Mouse (Mus musculus) urinary bladder, adult 18-20 months (tissue): ENCODE data around the gene Dnah8.
"Not testable (repeated sequence)": the region's sequence is repeated elsewhere in the genome, so short reads cannot be mapped to it uniquely, and the experiment has no call there.

Experiments
- DNase-seq, 2 experiments: peaks; one replicate each; pipeline ENCODE4 v3.0.0; 2022; ENCODE audit warnings: low spot score in 2 of 2, mixed read lengths in 2 of 2

The Dnah8 gene

GRCm38 (mm10) chr17:30609305-30609979 is 14.7 kb upstream of the Dnah8 start:
- DNase-seq = no peak

GRCm38 (mm10) chr17:30609980-30610307 is 14.2 kb upstream of the Dnah8 start:
- DNase-seq = no peak

GRCm38 (mm10) chr17:30610739-30611138 is 13.4 kb upstream of the Dnah8 start:
- no peak for DNase-seq

DNA sequence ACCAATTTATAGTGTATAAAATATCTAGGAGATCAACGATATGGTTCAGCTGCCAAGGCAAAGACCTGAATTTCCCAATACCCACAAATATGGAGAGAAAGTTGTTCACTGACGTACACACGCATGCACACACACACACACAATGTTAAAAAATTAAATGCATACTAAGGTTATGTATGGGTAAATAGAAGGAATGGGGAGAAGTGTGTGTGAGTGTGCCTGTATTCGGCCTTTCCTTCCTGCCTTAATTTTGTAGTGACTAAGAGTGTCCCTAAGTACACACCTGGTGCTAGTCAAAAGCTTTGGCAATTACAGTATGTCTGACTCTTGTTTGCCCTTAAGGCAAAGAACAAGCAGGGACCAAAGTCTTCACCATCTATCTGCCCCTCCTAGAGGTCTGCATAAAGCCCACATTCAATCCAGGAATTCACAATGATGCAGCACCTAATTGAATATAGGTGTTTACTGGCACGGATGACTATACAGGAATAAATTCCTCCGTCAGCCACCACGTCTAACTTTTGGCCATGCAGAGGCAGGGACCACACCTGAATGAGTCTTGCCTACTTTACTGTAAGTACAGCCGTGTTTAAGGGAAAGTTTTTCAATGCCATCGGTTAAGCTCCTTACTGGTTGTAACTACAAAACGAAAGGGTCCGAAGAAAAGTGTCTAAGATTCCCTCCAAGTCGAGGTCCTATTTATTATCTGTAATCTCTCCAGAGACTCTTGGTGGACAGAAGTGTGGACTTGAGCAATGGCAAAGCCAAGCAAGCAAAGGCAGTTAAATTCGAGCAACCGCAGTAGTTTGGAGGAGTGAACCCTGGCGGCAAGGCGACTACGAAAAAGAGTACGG is 12.7 kb upstream of the Dnah8 start:
- DNase-seq = no peak

- peak; percentile 100 for DNase-seq
Measured at GRCm38 (mm10) chr17:30612075-30612859, 11.9 kb upstream of the Dnah8 start.

GRCm38 (mm10) chr17:30613350-30613749 is 10.8 kb upstream of the Dnah8 start:
- DNase-seq = no peak

- DNase-seq = no peak
Measured at GRCm38 (mm10) chr17:30616203-30616602, 8.0 kb upstream of the Dnah8 start.

DNA sequence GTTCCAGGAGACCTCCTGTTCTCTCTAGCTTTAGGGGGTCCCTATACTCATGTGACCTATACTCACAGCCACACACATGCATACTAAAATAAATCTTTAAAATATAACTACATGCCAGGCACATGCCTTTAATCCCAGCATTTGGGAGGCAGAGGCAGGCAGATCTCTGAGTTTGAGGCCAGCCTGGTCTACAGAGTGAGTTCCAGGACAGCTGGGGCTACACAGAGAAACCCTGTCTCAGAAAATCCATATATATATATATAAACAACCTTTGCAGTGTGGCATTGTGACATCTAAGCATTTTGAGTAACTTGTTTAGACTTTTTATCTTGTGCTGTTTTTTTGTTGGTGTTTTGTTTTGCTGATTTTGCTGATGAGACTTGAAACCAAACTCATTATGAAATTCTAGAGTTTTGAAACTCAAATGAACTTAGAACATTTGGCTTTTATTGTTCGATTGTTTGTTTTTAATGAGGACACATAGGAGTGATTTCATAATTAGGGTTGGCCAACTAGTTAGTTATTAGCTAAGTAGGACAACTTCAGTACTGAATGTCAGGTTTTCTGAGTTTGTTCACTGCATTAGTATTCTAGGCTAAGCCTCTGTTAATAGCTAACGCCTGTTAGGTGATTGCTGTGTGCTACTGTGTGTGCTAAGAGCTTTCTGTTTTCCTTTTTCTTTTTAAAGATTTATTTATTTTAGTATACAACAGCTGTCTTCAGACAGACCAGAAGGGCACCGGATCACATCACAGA is 5.8 kb upstream of the Dnah8 start:
- no peak for DNase-seq

DNA sequence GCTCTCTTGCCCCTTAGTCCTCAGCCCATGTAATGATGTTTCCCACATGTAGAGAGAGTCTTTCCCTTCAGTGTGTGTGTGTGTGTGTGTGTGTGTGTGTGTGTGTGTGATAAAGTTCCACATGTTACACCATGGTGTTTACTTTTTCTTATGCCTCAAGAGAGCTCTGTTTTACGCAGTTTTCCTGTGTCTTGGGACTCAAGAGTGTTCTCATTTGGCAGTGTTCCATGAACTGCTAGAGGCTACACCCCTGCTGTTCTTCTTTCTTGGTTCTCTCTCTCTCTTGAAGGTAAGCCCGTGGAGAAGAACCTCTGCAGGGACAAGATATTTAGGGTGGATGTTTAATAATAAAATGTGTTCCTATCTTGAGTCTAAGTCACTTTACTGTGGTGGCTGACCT is 5.0 kb upstream of the Dnah8 start:
- no peak for DNase-seq

DNA sequence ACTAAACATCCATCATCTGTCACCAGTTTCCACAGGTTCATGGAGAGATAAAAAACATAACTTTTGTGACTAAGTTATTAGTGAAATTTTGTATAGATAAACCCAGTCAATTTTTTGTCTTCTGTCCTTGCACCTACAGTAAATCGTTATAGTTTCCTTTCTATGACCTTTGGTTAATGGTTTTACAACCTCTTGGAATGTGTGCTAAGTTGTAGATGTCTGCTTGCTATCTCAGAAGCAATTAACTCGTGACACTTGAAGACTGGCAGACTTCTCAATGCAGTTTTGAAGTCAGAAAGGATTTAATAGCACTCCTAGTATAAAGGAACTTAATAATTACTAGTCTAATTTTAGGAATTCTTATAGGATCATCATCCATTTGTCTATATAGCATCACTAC is 3.6 kb upstream of the Dnah8 start:
- no peak for DNase-seq

DNA sequence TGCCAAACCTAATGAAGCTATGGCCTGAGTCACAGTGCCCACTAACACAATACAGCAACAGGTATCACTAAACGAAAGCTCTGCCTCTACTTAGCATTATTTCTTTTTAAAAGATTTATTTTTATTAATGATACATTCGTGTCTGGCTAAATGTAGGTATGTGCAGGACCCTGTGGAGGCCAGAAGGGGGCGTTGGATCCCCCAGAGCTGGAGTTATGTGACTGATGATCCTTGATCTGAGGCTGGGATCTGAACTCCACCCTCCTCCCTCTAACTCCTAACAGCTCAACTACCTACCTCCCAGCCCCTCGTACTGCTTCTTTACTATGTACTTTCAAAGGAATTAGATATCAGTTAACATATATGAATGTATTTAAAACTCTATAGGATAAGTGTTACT is 2.7 kb upstream of the Dnah8 start:
- DNase-seq = no peak

GRCm38 (mm10) chr17:30623200-30623599 is 954 bp upstream of the Dnah8 start:
- DNase-seq = no peak

DNA sequence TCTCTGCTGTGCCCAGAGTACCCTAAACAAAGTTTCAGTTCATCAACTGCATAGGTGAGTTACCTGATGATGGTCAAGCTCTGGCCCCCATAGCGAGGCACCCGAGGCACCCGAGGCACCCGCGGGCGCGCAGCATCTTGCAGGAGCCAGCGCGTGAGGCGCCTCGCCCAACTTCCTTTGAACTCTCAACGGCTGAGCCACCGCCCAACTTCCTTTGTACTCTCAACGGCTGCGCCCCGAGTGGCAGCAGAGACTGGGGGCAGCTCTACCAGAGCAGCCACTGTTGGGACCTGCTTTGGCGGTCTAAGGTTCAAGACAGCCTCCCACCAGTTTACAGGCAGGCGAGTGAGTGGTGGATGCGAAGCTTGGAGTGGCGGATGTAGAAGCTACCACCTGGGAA is 2.6 kb downstream of the Dnah8 start, which contains the start of gene Glo1:
TSS of gene Glo1 (minus strand) at position 153 of the 400 bp plus-strand sequence.
- DNase-seq = not testable (repeated sequence)

DNA sequence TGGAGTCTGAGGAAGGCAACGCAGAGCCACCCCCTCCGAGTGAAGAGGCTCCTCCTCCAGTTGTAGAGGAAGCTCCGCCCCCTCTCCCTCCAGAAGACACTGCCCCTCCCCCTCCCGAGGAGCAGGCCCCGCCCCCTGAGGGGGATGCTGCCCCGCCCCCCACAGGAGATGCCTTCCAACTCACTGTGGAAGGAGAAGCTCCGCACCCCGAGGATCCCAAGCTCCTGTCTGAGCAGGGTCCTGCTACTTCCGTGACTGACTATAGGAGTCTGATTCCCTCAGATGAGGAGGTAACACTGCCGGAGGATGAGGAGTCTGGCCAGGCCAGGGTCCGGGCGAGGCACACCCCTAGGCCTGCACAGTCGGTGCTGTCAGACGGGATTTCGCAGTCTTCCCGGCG is 11.2 kb downstream of the Dnah8 start:
- no peak for DNase-seq

DNA sequence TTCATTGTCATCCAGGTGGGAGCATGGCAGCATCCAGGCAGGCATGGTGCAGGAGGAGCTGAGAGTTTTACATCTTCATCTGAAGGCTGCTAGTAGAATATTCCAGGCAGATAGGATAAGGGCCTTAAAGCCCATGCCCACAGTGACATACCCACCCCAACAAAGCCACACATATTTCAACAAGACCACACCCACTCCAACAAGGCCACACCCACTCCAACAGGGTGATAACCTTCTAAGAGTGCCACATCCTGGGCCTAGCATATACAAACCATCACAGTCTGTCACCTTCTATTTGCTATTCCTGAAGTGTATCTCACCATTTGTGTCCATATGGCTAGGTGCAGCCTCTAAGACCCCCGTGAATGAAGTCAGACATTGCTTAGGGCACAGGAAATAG is 13.6 kb downstream of the Dnah8 start:
- no peak for DNase-seq

DNA sequence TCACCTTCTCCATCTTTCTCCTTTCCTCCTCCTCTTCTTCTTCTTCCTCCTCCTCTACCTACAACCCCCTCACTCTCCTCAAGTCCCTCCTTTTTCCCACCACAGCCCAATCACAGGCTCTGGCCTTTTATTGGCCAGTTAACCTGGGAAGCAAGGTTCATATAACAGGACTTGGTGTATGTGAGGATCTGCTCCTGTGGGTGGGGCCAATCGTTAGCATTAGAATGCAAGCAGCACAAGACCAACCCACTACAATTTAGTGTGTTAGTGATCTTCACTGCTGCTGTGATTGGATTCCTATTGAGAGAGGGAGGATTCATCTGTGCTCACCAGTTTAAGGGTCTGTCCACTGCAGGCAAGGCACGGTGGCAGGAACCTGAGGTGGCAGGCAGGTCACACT is 14.8 kb downstream of the Dnah8 start:
- DNase-seq = no peak

DNA sequence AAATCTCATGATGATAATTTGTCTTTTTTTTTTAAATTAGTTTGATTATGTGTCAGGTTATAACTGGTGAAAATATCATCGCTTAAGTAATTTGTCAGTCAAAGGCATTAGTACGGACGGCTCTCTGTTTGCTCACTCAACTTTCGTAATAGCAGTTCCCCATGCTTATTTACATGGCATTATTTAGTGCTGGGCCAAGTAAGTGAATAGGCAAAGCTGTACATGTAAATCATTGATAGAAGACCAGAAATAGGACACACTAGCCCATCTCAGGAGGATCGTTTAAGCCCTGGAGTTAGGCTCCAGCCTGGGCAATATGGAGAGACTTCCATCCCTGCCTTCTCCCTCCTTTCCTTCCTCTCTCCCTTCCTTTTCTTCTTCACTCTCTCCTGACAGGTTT is 16.7 kb downstream of the Dnah8 start:
- no peak for DNase-seq

DNA sequence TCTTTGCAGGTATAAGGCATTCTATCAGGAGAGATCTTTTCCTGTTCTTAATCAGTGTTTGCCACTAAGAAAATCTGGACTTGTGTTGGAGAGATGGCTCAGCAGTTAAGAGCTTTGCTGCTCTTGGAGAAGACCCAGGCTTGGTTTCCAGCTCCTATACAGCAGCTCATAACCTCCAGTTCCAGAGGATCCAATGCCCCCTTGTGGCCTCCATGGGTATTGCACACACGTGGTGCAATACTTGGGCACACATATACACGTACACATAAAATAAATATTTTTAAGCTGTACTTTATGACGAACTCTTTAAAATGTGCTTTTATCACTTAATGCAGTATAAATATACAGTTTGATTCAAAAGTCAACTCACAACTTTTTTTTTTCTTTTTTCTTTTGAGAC is 24.6 kb downstream of the Dnah8 start:
- no peak for DNase-seq

DNA sequence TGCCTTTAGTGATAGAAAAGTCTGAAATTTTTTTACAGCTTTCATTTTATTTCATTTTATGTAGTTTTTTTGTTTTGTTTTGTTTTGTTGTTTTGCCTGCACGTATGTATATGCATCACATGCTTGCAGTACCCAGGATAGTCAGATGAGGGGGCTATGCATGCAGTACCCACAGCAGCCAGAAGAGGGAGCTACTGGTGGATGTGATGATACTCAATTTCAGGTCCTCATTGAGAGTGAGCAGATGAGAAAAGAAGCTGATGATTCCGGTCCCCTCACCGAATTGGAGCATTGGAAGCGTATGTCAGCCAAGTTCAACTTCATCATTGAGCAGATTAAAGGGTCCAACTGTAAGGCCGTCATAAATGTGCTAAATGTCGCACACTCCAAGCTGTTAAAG is 28.9 kb downstream of the Dnah8 start:
- DNase-seq = no peak

DNA sequence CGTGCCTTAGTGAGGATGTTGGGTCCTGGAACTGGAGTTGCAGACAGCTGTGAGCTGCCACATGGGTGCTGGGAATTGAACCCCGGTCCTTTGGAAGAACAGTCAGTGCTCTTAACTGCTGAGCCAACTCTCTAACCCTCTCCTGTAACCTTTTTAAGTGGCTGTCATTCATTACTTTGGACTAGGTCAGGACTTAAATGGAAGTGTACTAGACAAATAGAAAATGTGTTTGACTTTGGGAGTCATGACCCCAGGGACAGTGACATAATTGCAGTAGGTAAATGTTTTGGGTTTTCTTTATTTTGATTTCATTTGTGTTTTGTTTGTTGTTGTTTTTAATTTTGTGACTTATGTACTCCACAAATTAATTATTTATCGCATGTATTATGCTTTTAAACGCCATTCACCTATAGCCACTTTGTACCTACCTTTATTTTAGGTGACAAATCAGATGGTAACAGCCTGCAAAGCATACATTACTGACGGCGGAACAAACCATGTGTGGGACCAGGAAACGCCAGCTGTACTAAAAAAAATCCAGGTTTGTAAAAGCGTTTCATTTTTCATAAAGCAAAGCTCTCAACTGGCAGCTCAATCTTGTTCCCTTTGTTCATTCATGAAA is 33.5 kb downstream of the Dnah8 start:
- no peak for DNase-seq

DNA sequence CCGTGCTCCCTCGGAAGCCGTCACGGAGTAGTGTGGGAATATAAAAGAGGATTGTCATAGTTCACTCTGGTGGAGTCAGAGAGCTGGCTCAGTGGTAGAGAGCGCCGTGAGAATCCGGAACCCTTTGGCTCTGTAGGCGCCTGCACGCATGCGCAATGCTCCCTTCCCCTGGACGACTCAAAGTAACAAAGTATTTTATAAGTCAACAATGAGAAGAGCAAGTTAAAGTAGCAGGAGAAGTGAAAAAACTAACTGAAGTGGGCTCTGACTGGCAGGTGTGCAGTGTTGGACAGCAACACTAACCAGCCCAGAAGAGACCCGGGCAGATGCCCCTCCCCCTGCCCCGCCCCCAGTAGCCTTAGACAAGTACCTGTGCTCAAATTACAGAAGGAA is 34.0 kb downstream of the Dnah8 start:
- DNase-seq = peak; percentile 62 to 72
